Mouse (Mus musculus) midbrain, embryonic 16.5 days (tissue): ENCODE results near the gene Cntnap1. TPM values are rescaled to one million over a fixed set of nuclear protein-coding genes. Genes with fewer than 3 reads are reported as not detected.
A peak's percentile ranks its signal among the peaks of the same experiment; 100 is the strongest.

Experiments
- ATAC-seq: fragments of 200-750 bp; cut with Nextera tagmentation; 2 replicates; pipeline ENCODE4 v1.8.0; 2017; ENCODE audit warnings: moderate TSS enrichment
- H3K27ac ChIP-seq: fragments of 300-500 bp; sonication (generic); 2 replicates; pipeline ENCODE4 v1.5.1; 2014; ENCODE audit warnings: mild to moderate bottlenecking, low read length, mixed read lengths
- H3K27me3 ChIP-seq: fragments of 300-500 bp; sonication (generic); 2 replicates; pipeline ENCODE4 v1.6.1; 2014; ENCODE audit warnings: low read depth, low read length, mixed read lengths; ENCODE audit not compliant: control insufficient read depth, insufficient read depth
- H3K36me3 ChIP-seq: fragments of 300-500 bp; sonication (generic); 2 replicates; pipeline ENCODE4 v1.6.1; 2014; ENCODE audit warnings: mild to moderate bottlenecking, low read length, moderate library complexity, mixed read lengths; ENCODE audit not compliant: control insufficient read depth, insufficient read depth
- H3K4me1 ChIP-seq: fragments of 300-500 bp; sonication (generic); 2 replicates; pipeline ENCODE4 v1.6.1; 2014; ENCODE audit warnings: mild to moderate bottlenecking, low read length, mixed read lengths; ENCODE audit not compliant: control insufficient read depth, insufficient read depth
- H3K4me2 ChIP-seq: fragments of 300-500 bp; sonication (generic); 2 replicates; pipeline ENCODE4 v1.6.1; 2014; ENCODE audit warnings: mild to moderate bottlenecking, low read length, mixed read lengths
- H3K4me3 ChIP-seq: fragments of 300-500 bp; sonication (generic); 2 replicates; pipeline ENCODE4 v1.5.1; 2014; ENCODE audit warnings: low read depth, mild to moderate bottlenecking, low read length, moderate library complexity, mixed read lengths
- H3K9ac ChIP-seq: fragments of 300-500 bp; sonication (generic); 2 replicates; pipeline ENCODE4 v1.6.1; 2014; ENCODE audit warnings: low read depth, low read length, mixed read lengths
- H3K9me3 ChIP-seq: fragments of 300-500 bp; sonication (generic); replicated peaks from 2 replicates; pipeline ENCODE4 v1.6.1; 2014; ENCODE audit warnings: mild to moderate bottlenecking, low read length, mixed read lengths; ENCODE audit not compliant: control insufficient read depth, poor library complexity, severe bottlenecking
- WGBS: fragments of 180-500 bp; shearing (Covaris S2); extraction: QIAGEN DNeasy Blood & Tissue Kit; methylation state at CpG from one replicate; pipeline ENCODE4 v1.1.7; 2014; 5-methylcytosine and 5-hydroxymethylcytosine counted together
- polyA plus RNA-seq: library from polyadenylated mRNA; unstranded; fragments of >200 nt; fragmentation: Nextera tagmentation; extraction: Ambion mirVana; gene quantifications from 2 replicates; pipeline ENCODE4 v1.2.1, GENCODE M21; 2015

Gene Cntnap1
- polyA plus RNA-seq, 1 experiment from 2014 or later, result 4.7 TPM

GRCm38 (mm10) chr11:101199555-101199954 lies 29.2 kb downstream of the Cntnap1 start:
- no peak overlapping the region for H3K27ac ChIP-seq
- H3K9me3 ChIP-seq, result no peaks in the 10 kb centered on the region
- no peak overlapping the region for H3K4me2 ChIP-seq
- no peaks in the 10 kb centered on the region for H3K27me3 ChIP-seq
- no peak overlapping the region for H3K4me3 ChIP-seq
- no peak for ATAC-seq
- 94% methylated on average over 3 of the region's 3 CpGs for WGBS
- 0 out of 2 replicates have a peak, but pooled peaks cover 3% of the 10 kb centered on the region for H3K4me1 ChIP-seq
- H3K9ac ChIP-seq, result no peak overlapping the region
- H3K36me3 ChIP-seq, result peaks cover 13% of the 10 kb centered on the region; the same call in 1 of the 2 replicates

GRCm38 (mm10) chr11:101200986-101201385 lies 30.7 kb downstream of the Cntnap1 start:
- Histone ChIP-seq H3K4me1 (0 out of 2 replicates have a peak, but pooled peaks cover 3% of the 10 kb centered on the region), H3K36me3 (peaks cover 13% of the 10 kb centered on the region; the same call in 1 of the 2 replicates), H3K9ac (peak overlapping the region; percentile 18; the same call in 1 of the 2 replicates), H3K27me3 (no peaks in the 10 kb centered on the region), H3K27ac (no peak overlapping the region), H3K9me3 (no peaks in the 10 kb centered on the region), H3K4me3 (no peak overlapping the region), H3K4me2 (no peak overlapping the region)
- ATAC-seq, result no peak
- 25% methylated on average over 7 of the region's 7 CpGs for WGBS

- H3K9me3 ChIP-seq, result no peaks in the 10 kb centered on the region
- peaks cover 7% of the 10 kb centered on the region for H3K36me3 ChIP-seq
- H3K9ac ChIP-seq, result no peak overlapping the region
- no peaks in the 10 kb centered on the region for H3K4me1 ChIP-seq
- H3K27ac ChIP-seq, result no peak overlapping the region
- H3K4me2 ChIP-seq, result no peak overlapping the region
- no peak overlapping the region for H3K4me3 ChIP-seq
- ATAC-seq, result no peak
- 42% methylated on average over 3 of the region's 3 CpGs for WGBS
- H3K27me3 ChIP-seq, result no peaks in the 10 kb centered on the region
Measured at GRCm38 (mm10) chr11:101211970-101212369, 41.6 kb downstream of the Cntnap1 start.

GRCm38 (mm10) chr11:101216936-101217335 lies 46.6 kb downstream of the Cntnap1 start:
- H3K36me3 ChIP-seq, result peaks cover 9% of the 10 kb centered on the region
- H3K9ac ChIP-seq, result no peak overlapping the region
- 89% methylated on average over 5 of the region's 5 CpGs for WGBS
- no peaks in the 10 kb centered on the region for H3K9me3 ChIP-seq
- no peak overlapping the region for H3K27ac ChIP-seq
- no peaks in the 10 kb centered on the region for H3K27me3 ChIP-seq
- no peaks in the 10 kb centered on the region for H3K4me1 ChIP-seq
- H3K4me2 ChIP-seq, result no peak overlapping the region
- no peak for ATAC-seq
- no peak overlapping the region for H3K4me3 ChIP-seq

GRCm38 (mm10) chr11:101218436-101219055 lies 48.2 kb downstream of the Cntnap1 start:
- no peaks in the 10 kb centered on the region for H3K27me3 ChIP-seq
- no peak overlapping the region for H3K27ac ChIP-seq
- H3K9ac ChIP-seq, result no peak overlapping the region
- no peaks in the 10 kb centered on the region for H3K4me1 ChIP-seq
- H3K9me3 ChIP-seq, result no peaks in the 10 kb centered on the region
- H3K36me3 ChIP-seq, result peaks cover 9% of the 10 kb centered on the region
- WGBS, result 84% methylated on average over 10 of the region's 10 CpGs
- H3K4me3 ChIP-seq, result no peak overlapping the region
- H3K4me2 ChIP-seq, result no peak overlapping the region
- no peak for ATAC-seq

GRCm38 (mm10) chr11:101220853-101221252 lies 50.5 kb downstream of the Cntnap1 start:
- Histone ChIP-seq H3K4me1 (peaks cover 5% of the 10 kb centered on the region; the same call in 1 of the 2 replicates), H3K9me3 (no peaks in the 10 kb centered on the region), H3K27me3 (no peaks in the 10 kb centered on the region), H3K4me2 (no peak overlapping the region), H3K27ac (no peak overlapping the region), H3K9ac (no peak overlapping the region), H3K36me3 (peaks cover 9% of the 10 kb centered on the region), H3K4me3 (no peak overlapping the region)
- ATAC-seq, result no peak
- WGBS, result 66% methylated on average over 2 of the region's 2 CpGs

GRCm38 (mm10) chr11:101221306-101221986 lies 51.1 kb downstream of the Cntnap1 start:
- H3K36me3 ChIP-seq, result peaks cover 6% of the 10 kb centered on the region
- H3K27ac ChIP-seq, result no peak overlapping the region
- WGBS, result 91% methylated on average over 8 of the region's 8 CpGs
- H3K27me3 ChIP-seq, result no peaks in the 10 kb centered on the region
- no peak overlapping the region for H3K9ac ChIP-seq
- H3K4me2 ChIP-seq, result no peak overlapping the region
- H3K4me1 ChIP-seq, result peaks cover 5% of the 10 kb centered on the region; the same call in 1 of the 2 replicates
- no peaks in the 10 kb centered on the region for H3K9me3 ChIP-seq
- ATAC-seq, result no peak
- no peak overlapping the region for H3K4me3 ChIP-seq

GRCm38 (mm10) chr11:101224337-101224736 lies 54.0 kb downstream of the Cntnap1 start:
- no peak overlapping the region for H3K4me2 ChIP-seq
- 92% methylated on average over 3 of the region's 3 CpGs for WGBS
- no peaks in the 10 kb centered on the region for H3K27me3 ChIP-seq
- no peaks in the 10 kb centered on the region for H3K9me3 ChIP-seq
- H3K27ac ChIP-seq, result no peak overlapping the region
- no peak overlapping the region for H3K4me3 ChIP-seq
- no peak overlapping the region for H3K9ac ChIP-seq
- H3K36me3 ChIP-seq, result no peaks in the 10 kb centered on the region
- peaks cover 5% of the 10 kb centered on the region; the same call in 1 of the 2 replicates for H3K4me1 ChIP-seq
- no peak for ATAC-seq
